Mouse (Mus musculus) left cerebral cortex, postnatal 4 days (tissue): ENCODE results near the gene Myo1g. TPM values are rescaled to one million over a fixed set of nuclear protein-coding genes. Genes with fewer than 3 reads are reported as not detected.

Experiments used
- DNase-seq: peaks from one replicate; pipeline ENCODE4 v3.0.0-alpha.2; 2022
- intact Hi-C: fragments of 180-260 bp; cut with DNase I; formaldehyde crosslinking; loops from one replicate; pipeline ENCODE4 v1.15.1; 2025
- microRNA-seq: library from miRNA; unstranded; fragments of <30 nt; microRNA quantifications from one replicate; pipeline ENCODE4 v1.2.0, GENCODE M21; 2022
- total RNA-seq, 2 experiments: library from RNA; stranded (reverse); gene quantifications; 2 replicates each; pipeline ENCODE4 v1.2.3; 2021

Myo1g gene
- total RNA-seq, 2 experiments from 2014 or later, result 0.46 to 0.74 TPM

GRCm38 (mm10) chr11:6468541-6468940 lies 52.2 kb downstream of the Myo1g start:
- DNase-seq, result no peak
- intact Hi-C loops, result no loop called here

- intact Hi-C loops, result no loop called here
- peak; percentile 80 for DNase-seq
Measured at GRCm38 (mm10) chr11:6465122-6465521, 55.6 kb downstream of the Myo1g start.

DNA sequence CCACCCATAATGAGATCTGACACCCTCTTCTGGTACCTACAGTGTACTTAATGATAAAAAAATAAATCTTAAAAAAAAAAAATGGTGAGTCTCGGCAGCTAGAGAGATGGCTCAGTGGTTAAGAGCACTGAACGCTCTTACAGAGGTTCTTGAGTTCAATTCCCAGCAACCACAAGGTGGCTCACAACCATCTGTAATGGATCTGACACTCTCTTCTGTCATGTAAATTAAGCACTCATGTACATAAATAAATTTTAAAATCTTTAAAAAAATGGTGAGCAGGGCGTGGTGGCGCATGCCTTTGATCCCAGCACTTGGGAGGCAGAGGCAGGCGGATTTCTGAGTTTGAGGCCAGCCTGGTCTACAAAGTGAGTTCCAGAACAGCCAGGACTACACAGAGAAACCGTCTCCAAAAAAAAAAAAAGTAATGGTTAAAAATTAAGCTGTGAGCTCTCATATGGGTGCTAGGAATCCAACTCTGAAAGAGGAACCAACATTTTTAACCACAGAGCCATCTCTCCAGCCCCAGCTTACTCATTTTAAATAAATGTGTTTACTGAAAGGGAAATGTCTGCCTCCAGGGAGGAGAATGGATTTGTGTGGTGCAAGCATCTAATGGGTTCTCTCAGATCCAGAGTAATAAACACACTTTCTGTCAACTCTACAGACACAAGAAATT lies 57.5 kb downstream of the Myo1g start:
- DNase-seq, result no peak
- intact Hi-C loops, result no loop called here

Small RNA genes within 50 kb of the gene (microRNA-seq; reads per million reads assigned to microRNA genes)
- not detected for gene Gm22123

Other genes starting within 250 kb of the Myo1g start
- gene Tmed4, start 246.1 kb downstream of the Myo1g start, total RNA-seq, result 10 to 100 TPM; 57.5 to 62.8 TPM
- gene Ogdh, start 229.3 kb downstream of the Myo1g start, total RNA-seq, result 100 to 1,000 TPM; 146 to 159 TPM
- 100 to 1,000 TPM; 233 to 249 TPM for gene Zmiz2, start 131.9 kb downstream of the Myo1g start, total RNA-seq
- gene Ppia, start 105.5 kb downstream of the Myo1g start, total RNA-seq, result 1,000 to 10,000 TPM; 2,159 to 2,195 TPM
- gene H2afv, start 76.5 kb downstream of the Myo1g start, total RNA-seq, result 10 to 100 TPM; 35.4 to 44.5 TPM
- gene Purb, start 45.0 kb downstream of the Myo1g start, total RNA-seq, result 10 to 100 TPM; 88.1 to 89.5 TPM
- 10 to 100 TPM; 55.6 to 58.9 TPM for gene Ccm2, start 25.9 kb upstream of the Myo1g start, total RNA-seq
- gene Nacad, start 85.1 kb upstream of the Myo1g start, total RNA-seq, result 10 to 100 TPM; 94.4 to 99.0 TPM
- 10 to 100 TPM; 50.5 to 52.2 TPM for gene Tbrg4, start 105.1 kb upstream of the Myo1g start, total RNA-seq
- not detected for gene Wap, start 117.7 kb upstream of the Myo1g start, total RNA-seq
- 10 to 100 TPM; 16.6 to 20.8 TPM for gene Ramp3, start 137.6 kb upstream of the Myo1g start, total RNA-seq